Mouse (Mus musculus) heart, postnatal 0 days (tissue): ENCODE measurements around the gene Mxd3. TPM values are rescaled to one million over a fixed set of nuclear protein-coding genes. Genes with fewer than 3 reads are reported as not detected.

ENCODE experiments used
- ATAC-seq: fragments of 200-750 bp; cut with Nextera tagmentation; 2 replicates; pipeline ENCODE4 v1.8.0; 2017; ENCODE audit warnings: low read depth, moderate number of reproducible peaks, moderate library complexity; ENCODE audit not compliant: insufficient read depth
- DNase-seq: peaks from one replicate; pipeline ENCODE4 v3.0.0-alpha.2; 2016; ENCODE audit warnings: low spot score
- H3K27ac ChIP-seq: fragments of 300-500 bp; sonication (generic); 2 replicates; pipeline ENCODE4 v1.5.1; 2014; ENCODE audit warnings: low read depth, mild to moderate bottlenecking
- H3K27me3 ChIP-seq: fragments of 300-500 bp; sonication (generic); 2 replicates; pipeline ENCODE4 v1.6.1; 2014; ENCODE audit warnings: low read length, mixed read lengths; ENCODE audit not compliant: control insufficient read depth, insufficient read depth
- H3K36me3 ChIP-seq: fragments of 300-500 bp; sonication (generic); replicated peaks from 2 replicates; pipeline ENCODE4 v1.6.1; 2014; ENCODE audit warnings: low read length, mixed read lengths; ENCODE audit not compliant: control insufficient read depth, insufficient read depth
- H3K4me1 ChIP-seq: fragments of 300-500 bp; sonication (generic); 2 replicates; pipeline ENCODE4 v1.6.1; 2014; ENCODE audit warnings: antibody characterized with exemption; ENCODE audit not compliant: control insufficient read depth, insufficient read depth
- H3K4me2 ChIP-seq: fragments of 300-500 bp; sonication (generic); 2 replicates; pipeline ENCODE4 v1.6.1; 2014; ENCODE audit warnings: low read depth, mild to moderate bottlenecking, low read length, moderate library complexity
- H3K4me3 ChIP-seq: fragments of 300-500 bp; sonication (generic); 2 replicates; pipeline ENCODE4 v1.5.1; 2014; ENCODE audit warnings: low read depth, low read length
- H3K9ac ChIP-seq: fragments of 300-500 bp; sonication (generic); replicated peaks from 2 replicates; pipeline ENCODE4 v1.6.1; 2014; ENCODE audit warnings: low read depth, low read length, mixed read lengths
- H3K9me3 ChIP-seq: fragments of 300-500 bp; sonication (generic); replicated peaks from 2 replicates; pipeline ENCODE4 v1.6.1; 2016; ENCODE audit warnings: low read length; ENCODE audit not compliant: control insufficient read depth
- CTCF ChIP-seq: IDR thresholded peaks from 2 replicates; pipeline ENCODE4 v1.5.1; 2016; ENCODE audit warnings: antibody characterized with exemption, control low read depth, low read depth
- EP300 ChIP-seq: IDR thresholded peaks from 2 replicates; pipeline ENCODE4 v1.6.1; 2016; ENCODE audit warnings: antibody characterized with exemption, low read depth
- WGBS: fragments of 180-500 bp; shearing (Covaris S2); extraction: QIAGEN DNeasy Blood & Tissue Kit; methylation state at CpG from one replicate; pipeline ENCODE4 v1.1.7; 2014; 5-methylcytosine and 5-hydroxymethylcytosine counted together
- polyA plus RNA-seq: library from polyadenylated mRNA; unstranded; fragments of >200 nt; fragmentation: Nextera tagmentation; extraction: Ambion mirVana; gene quantifications from 2 replicates; pipeline ENCODE4 v1.2.1, GENCODE M21; 2015
- total RNA-seq: library from RNA; depleted of rRNA; stranded (reverse); fragments of >200 nt; gene quantifications from 2 replicates; pipeline ENCODE4 v1.2.3, GENCODE M21; 2014; ENCODE audit warnings: low replicate concordance

Gene Mxd3
- total and polyA plus RNA-seq, 2 experiments from 2014 or later = 8.6 to 33.1 TPM

- WGBS = 75% methylated on average over 9 of the region's 9 CpGs
- DNase-seq (no peak), ATAC-seq (no peak)
- TF ChIP-seq EP300 (no peak), CTCF (no peak)
- Histone ChIP-seq H3K36me3 (peaks cover 76% of the 10 kb centered on the region), H3K27me3 (no peaks in the 10 kb centered on the region), H3K27ac (no peak overlapping the region), H3K4me3 (no peak overlapping the region), H3K4me2 (no peak overlapping the region), H3K9me3 (no peaks in the 10 kb centered on the region), H3K4me1 (no peaks in the 10 kb centered on the region), H3K9ac (no peak overlapping the region)
These were observed 16.6 kb downstream of the Mxd3 start for GRCm38 (mm10) chr13:55313051-55313450.

DNA sequence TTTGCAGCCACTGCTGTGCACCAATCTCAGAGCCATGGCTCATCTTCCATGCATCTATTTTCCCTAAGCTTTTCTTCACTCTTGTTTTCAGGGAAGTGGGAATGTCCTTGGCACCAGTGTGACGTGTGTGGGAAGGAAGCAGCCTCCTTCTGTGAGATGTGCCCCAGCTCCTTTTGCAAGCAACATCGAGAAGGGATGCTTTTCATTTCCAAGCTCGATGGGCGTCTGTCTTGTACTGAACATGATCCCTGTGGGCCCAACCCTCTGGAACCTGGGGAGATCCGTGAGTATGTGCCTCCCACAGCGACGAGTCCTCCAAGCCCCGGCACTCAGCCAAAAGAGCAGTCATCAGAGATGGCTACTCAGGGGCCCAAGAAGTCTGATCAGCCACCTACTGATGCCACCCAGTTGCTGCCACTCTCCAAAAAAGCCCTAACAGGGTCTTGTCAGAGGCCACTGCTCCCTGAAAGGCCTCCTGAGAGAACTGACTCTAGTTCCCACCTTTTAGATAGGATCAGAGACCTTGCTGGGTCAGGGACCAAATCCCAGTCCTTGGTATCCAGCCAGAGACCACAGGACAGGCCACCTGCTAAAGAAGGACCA is 17.5 kb downstream of the Mxd3 start:
- H3K4me1 ChIP-seq = no peaks in the 10 kb centered on the region
- H3K9me3 ChIP-seq = no peaks in the 10 kb centered on the region
- H3K36me3 ChIP-seq = peaks cover 84% of the 10 kb centered on the region
- no peaks in the 10 kb centered on the region for H3K27me3 ChIP-seq
- no peak for DNase-seq
- H3K4me2 ChIP-seq = no peak overlapping the region
- no peak overlapping the region for H3K4me3 ChIP-seq
- no peak overlapping the region for H3K9ac ChIP-seq
- H3K27ac ChIP-seq = no peak overlapping the region
- WGBS = 86% methylated on average over 8 of the region's 8 CpGs
- TF ChIP-seq CTCF (no peak), EP300 (no peak)
- ATAC-seq = no peak

DNA sequence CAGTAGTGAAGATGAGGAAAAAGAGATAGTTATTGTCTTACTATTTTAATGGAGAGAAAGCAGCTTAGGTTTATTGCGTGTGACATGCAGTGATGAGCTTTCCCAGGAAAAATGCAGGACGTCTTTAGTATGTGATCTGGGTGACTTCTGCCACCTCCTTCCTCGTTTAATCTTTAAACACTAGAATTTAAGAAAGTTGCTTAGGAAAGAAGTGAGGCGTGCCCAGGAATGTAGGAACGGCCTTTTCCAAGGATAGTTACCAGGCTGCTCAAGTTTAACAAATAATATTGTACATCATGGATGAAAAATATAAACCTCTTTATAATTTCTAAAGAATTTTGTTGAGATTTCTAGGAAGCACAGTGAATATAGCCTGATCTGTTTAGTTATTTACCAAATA is 28.7 kb downstream of the Mxd3 start:
- WGBS = 87% methylated on average over 5 of the region's 5 CpGs
- Histone ChIP-seq H3K4me3 (no peak overlapping the region), H3K27me3 (no peaks in the 10 kb centered on the region), H3K4me1 (no peaks in the 10 kb centered on the region), H3K9me3 (no peaks in the 10 kb centered on the region), H3K36me3 (peaks cover 84% of the 10 kb centered on the region), H3K4me2 (no peak overlapping the region), H3K9ac (no peak overlapping the region), H3K27ac (no peak overlapping the region)
- TF ChIP-seq EP300 (no peak), CTCF (no peak)
- ATAC-seq (no peak), DNase-seq (no peak)

DNA sequence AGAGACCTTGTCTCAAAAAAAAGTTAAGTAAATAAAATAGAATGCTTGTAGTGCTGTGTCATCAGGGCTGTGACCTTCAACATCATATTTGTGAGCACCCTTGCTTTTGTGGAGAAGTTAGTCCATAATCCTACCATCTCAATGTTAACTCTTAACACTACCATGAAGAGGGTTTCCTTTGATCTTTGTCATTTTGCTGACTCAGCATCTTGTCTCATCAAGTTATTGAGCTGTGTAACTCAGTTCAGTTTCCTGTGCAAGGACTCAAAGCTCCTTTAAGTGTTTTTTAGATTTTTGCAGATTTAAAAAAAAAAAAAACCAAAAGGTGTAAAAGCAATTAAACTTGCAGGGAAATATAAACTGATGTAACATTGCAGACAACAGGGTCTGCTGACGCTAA is 32.9 kb downstream of the Mxd3 start:
- Histone ChIP-seq H3K27me3 (no peaks in the 10 kb centered on the region), H3K9me3 (no peaks in the 10 kb centered on the region), H3K4me3 (no peak overlapping the region), H3K9ac (no peak overlapping the region), H3K4me1 (no peaks in the 10 kb centered on the region), H3K36me3 (peaks cover 88% of the 10 kb centered on the region), H3K27ac (no peak overlapping the region), H3K4me2 (no peak overlapping the region)
- TF ChIP-seq EP300 (no peak), CTCF (no peak)
- ATAC-seq (no peak), DNase-seq (no peak)
- WGBS = 87% methylated on average over 1 of the region's 1 CpGs

DNA sequence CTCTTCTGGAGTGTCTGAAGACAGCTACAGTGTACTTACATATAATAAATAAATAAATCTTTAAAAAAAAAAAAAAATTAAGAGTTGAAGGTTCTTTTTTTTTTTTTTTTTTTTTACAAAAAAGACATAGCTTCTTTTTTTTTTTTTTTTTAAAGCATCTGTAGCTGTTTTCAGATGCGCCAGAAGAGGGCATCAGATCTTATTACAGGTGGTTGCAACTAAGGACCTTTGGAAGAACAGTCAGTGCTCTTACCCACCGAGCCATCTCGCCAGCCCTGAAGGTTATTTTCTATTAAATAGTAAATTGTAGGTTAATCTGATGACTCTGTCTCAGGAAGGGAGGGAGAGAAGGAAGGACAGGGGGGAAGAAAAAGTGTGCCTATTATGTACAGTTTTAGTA is 40.8 kb downstream of the Mxd3 start:
- Histone ChIP-seq H3K9me3 (no peaks in the 10 kb centered on the region), H3K4me3 (no peak overlapping the region), H3K27me3 (no peaks in the 10 kb centered on the region), H3K4me2 (no peak overlapping the region), H3K4me1 (no peaks in the 10 kb centered on the region), H3K27ac (no peak overlapping the region), H3K36me3 (peaks cover 83% of the 10 kb centered on the region), H3K9ac (no peak overlapping the region)
- ATAC-seq = no peak
- no peak for TF ChIP-seq EP300
- no peak for TF ChIP-seq CTCF
- 79% methylated on average over 3 of the region's 3 CpGs for WGBS
- peak; percentile 15 for DNase-seq

- ATAC-seq (no peak), DNase-seq (no peak)
- Histone ChIP-seq H3K27ac (no peak overlapping the region), H3K4me3 (no peak overlapping the region), H3K4me1 (no peaks in the 10 kb centered on the region), H3K4me2 (no peak overlapping the region), H3K36me3 (peaks cover 73% of the 10 kb centered on the region), H3K9me3 (no peaks in the 10 kb centered on the region), H3K27me3 (no peaks in the 10 kb centered on the region), H3K9ac (no peak overlapping the region)
- 74% methylated on average over 5 of the region's 5 CpGs for WGBS
- TF ChIP-seq CTCF = no peak
- TF ChIP-seq EP300 = no peak
These were observed 52.0 kb downstream of the Mxd3 start for GRCm38 (mm10) chr13:55277646-55278045.
